Comparison of ENCODE assay signal across 17 mouse cellular contexts in the genomic region with DNA sequence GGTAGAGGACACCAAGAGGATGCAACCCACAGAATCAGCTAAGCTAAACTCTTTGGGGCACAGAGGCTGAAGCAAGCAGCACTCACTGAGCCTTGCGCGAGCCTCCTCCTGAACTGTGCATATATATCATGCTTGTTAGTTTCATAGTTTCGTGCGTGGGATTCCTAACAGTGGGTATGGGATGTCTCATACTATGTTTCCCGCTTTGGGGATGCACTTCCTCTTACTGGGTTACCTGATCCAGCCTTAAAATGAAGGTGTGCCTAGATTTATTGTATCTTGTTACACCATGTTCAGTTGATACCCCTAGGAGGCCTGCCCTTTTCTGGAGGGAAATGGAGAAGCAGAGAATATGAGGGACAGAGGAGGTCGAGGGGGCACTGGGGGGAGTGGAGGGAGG.
"Had no signal": no experiment of that assay in that cellular context is flagged by ENCODE, and none has a peak within 500 bp of the region (broad histone marks: within the 10 kb centered on the region; RNA-seq: fewer than 3 reads in every experiment).

No protein-coding gene starts in this region.

- H3K27ac ChIP-seq: midbrain, embryonic 10.5 days; midbrain, embryonic 12.5 days had no signal

- H3K36me3 ChIP-seq: midbrain, embryonic 10.5 days; midbrain, embryonic 12.5 days had no signal

- H3K4me2 ChIP-seq: lung, embryonic 14.5 days; midbrain, embryonic 12.5 days had no signal

- ATAC-seq: midbrain, embryonic 16.5 days had no signal

- DNase-seq: lung, adult 18-20 months; lung, embryonic 14.5 days; lung, postnatal 10 days; lung, postnatal 4 days; midbrain, embryonic 14.5 days; retina, postnatal 1 day; right cerebral cortex, adult 18-20 months; right cerebral cortex, postnatal 25 days; right cerebral cortex, postnatal 4 days; spleen, adult 18-20 months; thymus, adult 18-20 months; thymus, postnatal 14 days; thymus, postnatal 36 days had no signal

- H3K9ac ChIP-seq: lung, embryonic 14.5 days; midbrain, embryonic 12.5 days had no signal

- H3K4me1 ChIP-seq: midbrain, embryonic 10.5 days; midbrain, embryonic 12.5 days had no signal

- H3K27me3 ChIP-seq: midbrain, embryonic 12.5 days had no signal

- H3K9me3 ChIP-seq: midbrain, embryonic 10.5 days; midbrain, embryonic 12.5 days had no signal

- H3K4me3 ChIP-seq: midbrain, embryonic 10.5 days; midbrain, embryonic 12.5 days; myocyte had no signal
